Mouse (Mus musculus): ENCODE data around the gene Shld1.

The Shld1 gene

GRCm38 (mm10) chr2:132794204-132794586 is 107.5 kb downstream of the Shld1 start:
- no peak for DNase-seq (ENCODE audit: low read depth, low spot score)
